Mouse (Mus musculus) small intestine, adult 2 months (tissue): ENCODE data around the gene Lgr5. TPM values are rescaled to one million over a fixed set of nuclear protein-coding genes. Genes with fewer than 3 reads are reported as not detected.

Experiments used
- H3K27ac ChIP-seq: fragments of 200-500 bp; 2 replicates; pipeline ENCODE4 v1.5.1; 2012; ENCODE audit warnings: low read depth, low read length, control low read depth, inconsistent platforms; ENCODE audit not compliant: insufficient read depth
- H3K27me3 ChIP-seq: fragments of 200-500 bp; 2 replicates; pipeline ENCODE4 v1.6.1; 2012; ENCODE audit warnings: mild to moderate bottlenecking, moderate library complexity, low read length, inconsistent platforms; ENCODE audit not compliant: control insufficient read depth, insufficient read depth
- H3K36me3 ChIP-seq: fragments of 200-500 bp; 2 replicates; pipeline ENCODE4 v1.6.1; 2012; ENCODE audit warnings: mild to moderate bottlenecking, low read length, control low read depth, inconsistent platforms; ENCODE audit not compliant: control insufficient read depth, insufficient read depth
- H3K4me1 ChIP-seq: fragments of 200-500 bp; 2 replicates; pipeline ENCODE4 v1.6.1; 2012; ENCODE audit warnings: low read length, inconsistent platforms, mixed read lengths; ENCODE audit not compliant: control insufficient read depth, insufficient read depth, insufficient read length
- H3K4me3 ChIP-seq: fragments of 200-500 bp; 2 replicates; pipeline ENCODE4 v1.5.1; 2012; ENCODE audit warnings: low read depth, mild to moderate bottlenecking, control low read depth, inconsistent platforms, low read length, moderate library complexity
- CTCF ChIP-seq: fragments of 200-500 bp; IDR thresholded peaks from 2 replicates; pipeline ENCODE4 v1.5.1; 2012; ENCODE audit warnings: low read depth, mild to moderate bottlenecking, control low read depth, inconsistent platforms, low read length, moderate library complexity, mixed read lengths; ENCODE audit not compliant: insufficient replicate concordance, insufficient read length; ENCODE audit errors: extremely low read depth
- POLR2A ChIP-seq: fragments of 200-500 bp; IDR thresholded peaks from 2 replicates; pipeline ENCODE4 v1.6.1; 2012; ENCODE audit warnings: low read depth, mild to moderate bottlenecking, control low read depth, inconsistent platforms, low read length, moderate library complexity
- WGBS: fragments of 180-500 bp; shearing (Covaris S2); methylation state at CpG from one replicate; pipeline ENCODE4 v1.1.7; 2018; 5-methylcytosine and 5-hydroxymethylcytosine counted together
- polyA plus RNA-seq: library from polyadenylated mRNA; depleted of rRNA; stranded (reverse); fragments of >200 nt; gene quantifications from 2 replicates; pipeline ENCODE4 v1.2.3, GENCODE M21; 2012

The Lgr5 gene
- polyA plus RNA-seq, 1 experiment = 15.0 TPM

DNA sequence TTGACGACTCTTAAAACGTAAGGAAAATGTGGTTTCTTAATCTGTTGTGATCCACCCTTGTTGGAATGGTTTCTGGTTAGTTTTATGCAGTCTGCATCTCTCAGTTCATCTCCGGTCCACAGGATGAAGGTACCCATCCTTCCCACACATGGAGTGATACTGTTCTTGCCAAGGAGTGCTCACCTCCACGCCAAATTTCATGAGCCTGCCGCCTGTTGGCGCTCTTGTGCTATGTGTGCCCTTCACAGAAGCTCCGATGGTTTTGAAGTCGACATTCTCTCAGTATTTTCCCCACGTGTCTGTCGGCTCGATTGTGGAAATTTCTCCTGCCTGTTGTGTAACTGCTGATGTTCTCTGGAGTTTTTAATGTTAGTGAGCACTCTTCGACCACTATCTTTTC lies 57.8 kb downstream of the Lgr5 start:
- H3K27ac ChIP-seq = no peak overlapping the region
- TF ChIP-seq CTCF (no peak), POLR2A (no peak)
- no peak overlapping the region for H3K4me3 ChIP-seq
- no peaks in the 10 kb centered on the region for H3K4me1 ChIP-seq
- H3K36me3 ChIP-seq = no peaks in the 10 kb centered on the region
- whole genome bisulfite sequencing = 90% methylated on average over 12 of the region's 12 CpGs
- H3K27me3 ChIP-seq = no peaks in the 10 kb centered on the region

GRCm38 (mm10) chr10:115528892-115529291 lies 58.7 kb downstream of the Lgr5 start:
- WGBS = 65% methylated on average over 4 of the region's 4 CpGs

GRCm38 (mm10) chr10:115521081-115521451 lies 66.5 kb downstream of the Lgr5 start:
- no peaks in the 10 kb centered on the region for H3K4me1 ChIP-seq
- WGBS = 61% methylated on average over 4 of the region's 4 CpGs
- H3K36me3 ChIP-seq = no peaks in the 10 kb centered on the region
- H3K27ac ChIP-seq = no peak overlapping the region
- no peak for TF ChIP-seq CTCF
- TF ChIP-seq POLR2A = no peak
- no peaks in the 10 kb centered on the region for H3K27me3 ChIP-seq
- H3K4me3 ChIP-seq = no peak overlapping the region

More at GRCm38 (mm10) chr10:115528892-115529291, 58.7 kb downstream of the Lgr5 start:
- no peaks in the 10 kb centered on the region for H3K36me3 ChIP-seq
- no peaks in the 10 kb centered on the region for H3K27me3 ChIP-seq
- H3K4me1 ChIP-seq = no peaks in the 10 kb centered on the region
- H3K4me3 ChIP-seq = no peak overlapping the region
- H3K27ac ChIP-seq = no peak overlapping the region
- TF ChIP-seq CTCF = no peak
- no peak for TF ChIP-seq POLR2A

DNA sequence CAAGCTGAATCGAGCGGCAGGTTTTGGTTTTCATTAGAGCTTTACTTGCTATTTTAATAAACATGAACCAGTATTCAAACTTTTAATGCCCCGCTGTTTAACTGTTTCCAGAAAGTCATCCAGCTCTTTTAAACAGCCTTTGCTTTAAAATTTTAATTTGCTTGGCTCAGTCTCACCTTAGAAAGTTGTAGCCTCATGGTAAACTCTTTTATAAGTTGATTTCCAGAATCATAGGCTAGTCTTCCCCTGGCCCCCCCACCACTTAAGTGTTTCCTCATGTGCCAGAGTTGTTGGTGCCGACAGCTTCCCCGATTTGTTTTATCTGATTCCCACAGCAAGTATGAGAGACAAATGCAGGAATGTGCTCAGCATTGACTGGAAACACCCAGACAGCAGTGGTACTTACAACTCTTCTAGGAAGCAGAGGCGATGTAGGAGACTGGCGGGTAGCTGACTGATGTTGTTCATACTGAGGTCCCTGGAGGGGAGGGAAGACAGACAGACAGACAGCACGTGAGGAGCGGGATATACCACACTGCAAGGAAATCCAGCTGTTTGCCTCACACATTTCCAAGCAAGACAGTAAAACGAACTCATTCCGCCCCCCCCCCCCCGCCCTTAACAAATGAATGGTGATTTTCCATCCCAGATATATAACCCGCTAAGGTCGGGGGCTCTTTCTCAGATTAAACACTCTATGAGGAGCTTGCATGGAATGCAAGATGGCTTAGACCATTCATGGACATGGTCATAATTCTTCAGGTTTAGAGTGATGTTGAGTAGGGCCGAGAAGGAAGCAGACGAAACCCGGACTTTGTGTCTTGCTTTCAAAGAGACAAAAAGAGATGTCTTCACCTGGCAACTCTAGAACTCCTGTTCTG lies 67.1 kb downstream of the Lgr5 start:
- Histone ChIP-seq H3K27me3 (no peaks in the 10 kb centered on the region), H3K4me1 (no peaks in the 10 kb centered on the region), H3K36me3 (no peaks in the 10 kb centered on the region), H3K4me3 (no peak overlapping the region), H3K27ac (no peak overlapping the region)
- no peak for TF ChIP-seq POLR2A
- TF ChIP-seq CTCF = no peak
- 85% methylated on average over 17 of the region's 17 CpGs for WGBS

DNA sequence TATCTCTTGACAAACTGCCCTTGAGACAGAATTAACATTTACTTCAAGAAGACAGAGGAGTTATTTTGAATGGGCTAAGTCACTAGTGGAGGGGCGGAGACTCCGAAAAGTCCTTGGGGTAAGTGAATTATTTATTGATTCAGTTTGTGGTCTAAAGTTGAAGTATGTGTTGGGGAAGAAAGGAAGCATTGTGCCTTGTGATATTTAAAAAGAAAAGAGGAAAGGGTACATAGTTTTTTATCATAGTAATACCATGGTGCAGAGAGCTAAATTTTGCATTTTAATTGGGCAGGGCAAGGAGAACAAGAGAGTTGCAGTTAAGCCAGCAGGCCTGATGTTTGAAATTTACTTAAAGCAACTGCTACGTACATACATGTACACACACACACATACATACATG lies 68.7 kb downstream of the Lgr5 start:
- Histone ChIP-seq H3K27ac (no peak overlapping the region), H3K4me1 (no peaks in the 10 kb centered on the region), H3K36me3 (no peaks in the 10 kb centered on the region), H3K27me3 (no peaks in the 10 kb centered on the region), H3K4me3 (no peak overlapping the region)
- 87% methylated on average over 3 of the region's 3 CpGs for WGBS
- no peak for TF ChIP-seq CTCF

- Histone ChIP-seq H3K27me3 (no peaks in the 10 kb centered on the region), H3K36me3 (no peaks in the 10 kb centered on the region), H3K4me3 (no peak overlapping the region), H3K4me1 (no peaks in the 10 kb centered on the region), H3K27ac (no peak overlapping the region)
- TF ChIP-seq POLR2A (no peak), CTCF (no peak)
- 89% methylated on average over 7 of the region's 7 CpGs for WGBS
Observed at GRCm38 (mm10) chr10:115515503-115515902, 72.1 kb downstream of the Lgr5 start.

GRCm38 (mm10) chr10:115510959-115511358 lies 76.6 kb downstream of the Lgr5 start:
- Histone ChIP-seq H3K36me3 (no peaks in the 10 kb centered on the region), H3K27me3 (0 out of 2 replicates have a peak, but pooled peaks cover 2% of the 10 kb centered on the region), H3K4me3 (no peak overlapping the region), H3K27ac (no peak overlapping the region), H3K4me1 (no peaks in the 10 kb centered on the region)
- TF ChIP-seq POLR2A (no peak), CTCF (no peak)
- WGBS = 90% methylated on average over 5 of the region's 5 CpGs
